Mouse (Mus musculus): ENCODE results near the gene Gm20815. TPM values are rescaled to one million over a fixed set of nuclear protein-coding genes. Genes with fewer than 3 reads are reported as not detected.
"Not testable (repeated sequence)": the region's sequence is repeated elsewhere in the genome, so short reads cannot be mapped to it uniquely, and the experiment has no call there.

The Gm20815 gene
- not detected for total RNA-seq (2021)
- long read RNA-seq, experiment 1: 0 reads
- long read RNA-seq, experiment 2: 0 reads

DNA sequence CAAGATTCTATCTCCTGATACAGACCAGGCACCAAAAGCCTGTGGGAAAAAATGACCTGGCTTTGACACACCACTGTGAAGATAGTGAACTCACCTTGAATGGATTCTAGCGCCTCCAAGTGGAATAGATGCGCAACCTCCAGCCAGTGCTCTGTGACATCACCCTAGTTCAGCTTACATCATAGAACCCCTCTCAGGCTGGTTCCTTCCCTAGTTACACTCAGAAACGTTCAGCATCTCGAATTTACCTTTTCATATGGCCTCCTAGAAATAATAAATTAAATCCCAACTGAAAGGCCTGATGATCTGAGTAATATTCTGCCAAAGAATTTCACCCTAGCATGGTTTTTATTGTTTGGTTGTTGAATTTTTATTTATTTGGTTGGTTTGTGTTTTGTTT, at the start of gene Gm20815:
Gene Gm20815, minus strand, starts transcription at position 101 of the 400 bp plus-strand sequence.
- not testable (repeated sequence) for DNase-seq
